Mouse (Mus musculus) CH12F3 (cell line): ENCODE results near the gene Tirap.

Source experiments
- in situ Hi-C: fragments of 300-500 bp; cut with MboI; formaldehyde crosslinking; loops from 2 replicates; pipeline ENCODE4 v1.14.3; 2020; ENCODE audit warnings: low sequenced_read_pairs

Gene Tirap

GRCm38 (mm10) chr9:35199772-35200471, at the start of gene Tirap, which contains the start of gene Srpr:
Tirap (minus strand) TSS chr9:35200291.
Srpr (plus strand) TSS chr9:35200175.
- in situ Hi-C loops: no loop called here

- in situ Hi-C loops: no loop called here
These were observed 49.4 kb upstream of the Tirap start for GRCm38 (mm10) chr9:35249476-35249875.

GRCm38 (mm10) chr9:35247405-35247804, 47.3 kb upstream of the Tirap start:
- in situ Hi-C loops: no loop called here

- in situ Hi-C loops: no loop called here
These were observed 39.6 kb upstream of the Tirap start for GRCm38 (mm10) chr9:35239734-35240133.

GRCm38 (mm10) chr9:35238915-35239571, 39.0 kb upstream of the Tirap start:
- in situ Hi-C loops: no loop called here

GRCm38 (mm10) chr9:35238371-35238770, 38.3 kb upstream of the Tirap start:
- in situ Hi-C loops: no loop called here

GRCm38 (mm10) chr9:35235996-35236395, 35.9 kb upstream of the Tirap start:
- in situ Hi-C loops: no loop called here

GRCm38 (mm10) chr9:35228671-35229070, 28.6 kb upstream of the Tirap start:
- in situ Hi-C loops: no loop called here

GRCm38 (mm10) chr9:35223466-35223865, 23.4 kb upstream of the Tirap start:
- in situ Hi-C loops: no loop called here

- in situ Hi-C loops: no loop called here
These were observed 17.9 kb upstream of the Tirap start for GRCm38 (mm10) chr9:35217963-35218362.

GRCm38 (mm10) chr9:35211573-35212511, 11.8 kb upstream of the Tirap start:
- in situ Hi-C loops: no loop called here

GRCm38 (mm10) chr9:35210542-35211474, 10.7 kb upstream of the Tirap start, which contains the start of gene Foxred1:
Foxred1 (minus strand) TSS chr9:35211055.
- in situ Hi-C loops: no loop called here

- in situ Hi-C loops: no loop called here
These were observed 4.3 kb upstream of the Tirap start for GRCm38 (mm10) chr9:35204421-35204820.

- in situ Hi-C loops: no loop called here
These were observed 3.4 kb upstream of the Tirap start for GRCm38 (mm10) chr9:35203536-35203935.

GRCm38 (mm10) chr9:35200529-35201060, 504 bp upstream of the Tirap start:
- in situ Hi-C loops: no loop called here

- in situ Hi-C loops: no loop called here
These were observed 933 bp downstream of the Tirap start for GRCm38 (mm10) chr9:35198945-35199771.

GRCm38 (mm10) chr9:35198351-35198750, 1.7 kb downstream of the Tirap start:
- in situ Hi-C loops: no loop called here

- in situ Hi-C loops: no loop called here
These were observed 2.5 kb downstream of the Tirap start for GRCm38 (mm10) chr9:35197625-35198024.

GRCm38 (mm10) chr9:35194048-35194447, 6.0 kb downstream of the Tirap start:
- in situ Hi-C loops: no loop called here
